Mouse (Mus musculus): ENCODE results near the gene Myocd. TPM values are rescaled to one million over a fixed set of nuclear protein-coding genes. Genes with fewer than 3 reads are reported as not detected.

Myocd gene
- polyA plus RNA-seq, 1 experiment from 2014 or later = 0.05 TPM

GRCm38 (mm10) chr11:65214954-65215629 lies 54.7 kb downstream of the Myocd start:
- no peak for DNase-seq (ENCODE audit: low spot score)

DNA sequence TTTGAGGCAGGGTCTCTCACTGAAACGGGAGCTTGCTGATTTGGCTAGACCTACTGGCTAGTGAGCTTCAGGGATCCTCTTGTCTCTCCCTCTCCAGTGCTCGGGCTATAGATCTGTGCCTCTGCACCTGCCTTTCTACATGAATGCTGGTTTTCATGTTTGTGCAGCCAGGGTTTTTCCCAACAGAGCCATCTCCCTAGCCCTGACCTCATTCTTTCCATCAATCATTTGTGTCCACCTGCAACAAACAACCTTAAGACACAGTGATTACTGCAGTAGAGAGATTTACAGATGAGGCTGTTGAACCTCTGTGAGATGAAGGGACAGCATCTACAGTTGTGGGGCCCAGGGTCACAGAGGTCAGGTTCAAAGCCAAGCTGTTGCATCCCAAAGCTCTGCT lies 56.0 kb downstream of the Myocd start:
- no peak for DNase-seq (ENCODE audit: low spot score)

DNA sequence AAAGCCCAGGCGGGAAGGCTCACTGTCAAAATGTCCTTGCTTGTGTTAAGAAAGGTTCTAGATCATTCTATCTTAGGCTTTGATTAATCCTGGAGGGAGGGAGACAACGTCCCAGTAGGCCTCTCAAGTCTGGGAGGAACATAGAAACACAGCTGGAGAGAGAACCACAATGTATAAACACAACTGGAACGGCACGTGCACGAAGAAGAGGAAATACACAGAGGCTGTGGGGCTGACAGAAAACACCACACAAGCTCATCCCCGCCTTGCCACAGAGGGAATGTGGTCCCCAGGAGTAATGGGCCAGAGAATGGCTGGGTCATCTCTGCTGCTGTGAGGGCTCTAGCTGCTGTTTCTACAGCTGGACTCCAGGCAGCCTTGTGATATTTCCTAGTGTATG lies 58.1 kb downstream of the Myocd start:
- no peak for DNase-seq (ENCODE audit: low spot score)

DNA sequence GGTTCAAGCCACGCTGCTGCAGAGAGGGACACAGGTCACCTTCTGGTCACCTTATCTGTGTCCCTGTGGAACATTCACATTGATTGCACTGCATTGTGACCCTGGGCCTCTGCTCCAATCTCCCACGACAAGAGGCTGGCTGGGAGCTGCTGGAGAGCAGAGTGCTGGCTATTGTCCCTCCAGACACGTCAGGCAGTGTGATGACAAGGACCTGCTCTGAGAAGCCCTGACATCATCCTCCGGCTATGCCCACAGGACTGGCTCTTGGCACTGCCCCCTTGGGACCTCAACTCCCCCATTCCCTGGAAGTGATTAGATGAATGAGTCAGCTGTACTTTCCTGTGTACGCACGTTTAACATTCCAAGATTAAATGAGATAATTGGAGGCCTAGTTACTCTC lies 60.3 kb downstream of the Myocd start:
- DNase-seq (ENCODE audit: low spot score) = no peak

DNA sequence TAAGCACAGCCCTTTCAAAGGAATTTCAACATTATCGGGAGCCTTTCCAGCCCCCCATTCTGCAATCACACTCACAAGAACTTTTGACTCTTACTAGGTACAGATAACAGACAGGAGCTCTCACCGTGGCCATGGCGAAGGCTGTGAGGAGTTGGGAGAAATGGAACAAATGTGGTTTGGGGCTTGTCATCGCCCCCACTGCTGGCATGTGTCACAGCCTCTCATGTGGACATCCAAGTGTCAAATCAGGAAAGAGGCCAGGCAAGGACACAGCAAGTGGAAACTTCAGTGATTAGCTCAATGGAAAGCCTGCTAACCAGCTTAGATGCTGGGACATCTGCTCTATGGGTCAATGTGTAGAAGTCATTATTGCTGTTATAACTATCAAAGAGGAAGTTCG lies 64.5 kb downstream of the Myocd start:
- no peak for DNase-seq (ENCODE audit: low spot score)

- no peak for DNase-seq (ENCODE audit: low spot score)
Measured at GRCm38 (mm10) chr11:65204651-65205050, 65.1 kb downstream of the Myocd start.

GRCm38 (mm10) chr11:65203020-65203419 lies 66.8 kb downstream of the Myocd start:
- DNase-seq (ENCODE audit: low spot score) = no peak

- DNase-seq (ENCODE audit: low spot score) = no peak
Measured at GRCm38 (mm10) chr11:65202236-65202635, 67.6 kb downstream of the Myocd start.

- no peak for DNase-seq (ENCODE audit: low spot score)
Measured at GRCm38 (mm10) chr11:65198026-65198425, 71.8 kb downstream of the Myocd start.

DNA sequence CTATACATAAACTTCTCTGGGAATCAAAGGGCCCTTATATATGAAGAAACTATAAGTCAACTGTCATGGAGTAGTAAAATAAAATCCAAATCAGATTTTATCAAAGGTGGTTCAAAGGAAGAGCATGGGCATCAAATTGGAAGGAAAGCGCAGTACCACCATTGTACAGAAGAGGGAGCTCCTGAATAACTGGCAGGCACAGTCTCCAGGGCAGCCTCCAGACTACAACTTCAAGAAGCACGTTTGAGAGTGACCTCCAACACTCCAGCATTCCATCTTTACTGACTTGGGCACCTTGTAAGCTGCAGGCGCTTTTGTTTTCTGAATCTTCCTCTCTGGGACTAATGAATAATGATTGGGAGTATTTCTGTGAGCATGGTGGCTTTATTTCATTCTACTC lies 72.5 kb downstream of the Myocd start:
- peak; percentile 24 for DNase-seq (ENCODE audit: low spot score)

DNA sequence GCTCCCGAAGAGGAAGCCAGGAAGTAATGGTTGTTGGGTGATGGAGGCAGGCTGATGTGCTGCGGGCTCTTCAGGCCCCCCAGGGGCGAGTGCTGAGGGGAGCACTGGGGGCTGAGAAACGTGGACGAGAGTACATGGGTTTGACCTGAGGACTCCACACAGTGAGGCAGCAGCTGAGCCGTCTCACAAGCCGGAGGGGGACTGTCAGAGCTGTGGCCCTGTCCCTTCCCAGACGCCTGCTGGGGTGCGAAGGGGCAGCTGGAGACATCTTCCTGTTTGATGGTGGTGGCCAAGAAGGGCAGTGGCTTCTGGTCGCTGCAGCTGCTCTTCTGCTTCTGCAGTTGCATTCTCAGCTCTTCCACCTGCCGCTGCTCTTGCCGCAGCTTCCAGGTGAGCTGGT lies 82.8 kb downstream of the Myocd start:
- no peak for DNase-seq (ENCODE audit: low spot score)

- DNase-seq (ENCODE audit: low spot score) = no peak
Measured at GRCm38 (mm10) chr11:65185114-65185513, 84.7 kb downstream of the Myocd start.

GRCm38 (mm10) chr11:65170121-65170750 lies 99.6 kb downstream of the Myocd start:
- no peak for DNase-seq (ENCODE audit: low spot score)

- DNase-seq (ENCODE audit: low spot score) = no peak
Measured at GRCm38 (mm10) chr11:65162767-65163120, 107.0 kb downstream of the Myocd start, which contains the start of gene Arhgap44. TSS of gene Arhgap44 (minus strand) at chr11:65162961.

- no peak for DNase-seq (ENCODE audit: low spot score)
Measured at GRCm38 (mm10) chr11:65161881-65162766, 107.7 kb downstream of the Myocd start.

DNA sequence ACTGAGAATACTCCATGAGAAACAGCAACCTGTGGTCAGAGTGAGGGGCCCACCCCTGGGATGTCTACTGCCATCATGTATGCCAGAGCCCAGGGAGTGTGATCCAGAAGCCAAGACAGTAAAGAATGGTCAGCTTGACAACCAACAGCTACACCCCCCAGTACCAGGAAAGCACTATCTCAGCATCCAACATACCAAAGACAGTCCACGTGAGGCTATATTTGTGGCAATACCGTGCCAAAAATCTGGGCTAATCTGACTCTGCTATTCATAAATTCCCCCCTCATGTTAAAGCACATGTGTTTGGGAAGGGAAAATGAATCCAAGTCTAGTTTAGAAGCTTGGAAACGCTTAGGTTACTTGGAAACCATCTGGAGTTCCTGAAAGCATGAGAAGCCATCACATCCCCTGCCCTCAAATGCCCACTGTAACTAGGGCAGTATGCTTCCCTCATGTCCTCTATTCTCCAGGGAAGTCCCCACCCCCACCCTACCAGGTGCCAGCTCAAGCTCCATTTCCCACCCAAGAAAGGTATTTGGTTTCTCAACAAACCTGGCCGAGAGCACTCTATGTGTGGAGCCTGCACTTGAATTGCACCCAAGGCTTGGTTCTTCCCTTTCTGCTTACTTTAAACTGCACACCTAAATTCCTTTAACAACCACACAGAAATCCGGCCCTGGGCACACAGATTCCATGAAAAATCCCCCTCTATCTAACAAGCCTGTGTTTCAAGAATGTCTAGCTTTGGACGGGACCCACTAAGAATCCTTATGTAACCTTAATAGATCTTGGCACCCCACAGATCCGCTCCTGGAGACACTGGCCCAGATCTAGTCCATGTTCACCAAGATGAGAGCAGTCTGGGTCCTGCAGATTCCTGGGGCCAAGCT lies 108.6 kb downstream of the Myocd start:
- DNase-seq (ENCODE audit: low spot score) = no peak

- DNase-seq (ENCODE audit: low spot score) = no peak
Measured at GRCm38 (mm10) chr11:65159791-65160190, 110.0 kb downstream of the Myocd start, which contains the start of gene 1700086D15Rik. TSS of gene 1700086D15Rik (minus strand) at chr11:65159891.

DNA sequence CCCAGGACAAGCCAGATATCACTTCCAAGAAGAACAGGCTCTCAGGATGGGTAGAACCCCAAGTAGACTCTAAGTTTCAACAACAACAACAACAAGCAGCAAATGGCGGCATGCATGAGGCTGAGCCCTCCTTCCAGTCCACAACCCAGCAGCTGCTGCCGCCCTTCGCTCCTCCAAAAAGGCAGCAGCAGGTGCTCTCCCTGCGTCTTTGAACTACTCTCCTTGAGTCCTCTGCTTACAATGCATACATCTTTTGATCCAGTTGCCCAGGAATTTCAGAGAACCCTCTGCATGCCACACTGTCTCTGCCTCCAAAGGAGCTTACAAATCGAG lies 111.2 kb downstream of the Myocd start:
- no peak for DNase-seq (ENCODE audit: low spot score)

DNA sequence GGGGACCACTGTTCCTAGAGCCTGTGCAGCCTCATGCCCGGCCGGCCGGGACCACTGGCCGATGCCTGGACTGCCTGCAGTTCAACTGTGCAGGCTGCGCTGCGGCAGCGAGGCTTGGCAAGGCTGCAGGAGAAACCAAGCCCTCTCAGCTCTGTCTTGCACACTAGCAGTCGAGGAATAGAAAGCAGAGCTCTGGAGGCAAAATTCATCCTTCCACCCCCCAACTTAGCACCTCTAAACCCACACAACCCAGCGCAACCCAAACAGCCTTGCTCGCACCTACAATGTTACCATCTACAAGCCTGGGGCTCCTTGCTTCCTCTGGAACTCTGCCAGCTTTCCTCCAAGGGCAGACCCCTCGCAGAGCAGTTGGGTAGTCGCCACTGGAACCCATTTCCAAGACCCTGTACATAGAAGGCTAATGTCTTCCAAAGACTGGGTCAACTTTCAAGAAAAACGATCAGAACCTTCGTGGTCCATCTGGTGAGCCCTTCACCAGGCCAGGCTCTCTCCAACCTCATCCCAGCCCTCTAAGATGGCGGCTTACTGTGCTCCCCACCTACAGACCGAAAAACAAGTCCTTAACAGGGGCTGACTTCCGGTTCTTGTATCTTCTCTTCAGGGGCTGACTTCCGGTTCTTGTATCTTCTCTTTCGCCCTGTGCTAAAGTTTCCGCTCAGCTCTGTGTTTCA lies 111.7 kb downstream of the Myocd start:
- DNase-seq (ENCODE audit: low spot score) = no peak

GRCm38 (mm10) chr11:65153006-65153405 lies 116.8 kb downstream of the Myocd start:
- DNase-seq (ENCODE audit: low spot score) = no peak

GRCm38 (mm10) chr11:65148441-65148840 lies 121.3 kb downstream of the Myocd start:
- DNase-seq (ENCODE audit: low spot score) = no peak
